Comparison of ENCODE assay signal across 15 mouse cellular contexts in the genomic region with DNA sequence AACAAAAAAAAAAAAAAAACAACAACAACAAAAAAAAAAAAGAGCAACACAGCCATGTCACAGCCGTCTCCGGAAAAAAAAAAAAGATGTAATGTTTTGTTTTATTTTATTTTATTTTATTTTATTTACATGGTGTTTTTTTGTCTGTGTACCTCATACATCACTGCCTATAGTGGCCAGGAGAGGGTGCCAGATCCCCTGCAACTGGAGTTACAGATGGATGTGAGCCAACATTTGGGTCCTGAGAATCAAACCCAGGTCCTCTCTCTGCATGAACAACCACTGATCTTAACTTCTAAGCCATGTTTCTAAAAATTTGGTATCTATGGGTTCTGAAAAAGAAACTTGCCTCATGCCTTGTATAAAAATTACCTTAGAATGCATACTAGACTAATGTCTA. TPM values are rescaled to one million over a fixed set of nuclear protein-coding genes. Genes with fewer than 3 reads are reported as not detected.
DNase-seq lines count a peak whose midpoint lies in the region; ATAC-seq and TF ChIP-seq lines count a peak whose summit lies in the region.
"Had no signal": no experiment of that assay in that cellular context is flagged by ENCODE, and none has a peak within 500 bp of the region (broad histone marks: within the 10 kb centered on the region; RNA-seq: fewer than 3 reads in every experiment).

No protein-coding gene starts in this region.

- H3K9me3 ChIP-seq in liver, postnatal 0 days (ENCODE audit: low read length), result no peaks in the 10 kb centered on the region
- H3K9me3 ChIP-seq: G1E; lung, embryonic 15.5 days had no signal

- no peaks in the 10 kb centered on the region for H3K27me3 ChIP-seq in liver, postnatal 0 days (ENCODE audit: insufficient read depth, low read length)
- H3K27me3 ChIP-seq: lung, embryonic 15.5 days had no signal

- no peak overlapping the region for H3K9ac ChIP-seq in liver, postnatal 0 days (replicated peaks)
- H3K9ac ChIP-seq: lung, embryonic 15.5 days had no signal

- ATAC-seq in liver, postnatal 0 days, result no peak

- no peak overlapping the region for H3K27ac ChIP-seq in liver, postnatal 0 days (ENCODE audit: low read depth)
- H3K27ac ChIP-seq: lung, embryonic 15.5 days had no signal

- intact Hi-C loops in gastrocnemius, postnatal 14 days (cut with DNase I; ENCODE audit: low total_unique reads), result no loop called here

- peak; percentile 44 for TF ChIP-seq CTCF in liver, postnatal 0 days (IDR thresholded peaks at IDR 0.05; ENCODE audit: low read depth)

- 87% methylated on average over 2 of the region's 2 CpGs for WGBS in liver, postnatal 0 days (ENCODE audit: insufficient replicate concordance)

- H3K4me2 ChIP-seq in liver, postnatal 0 days (ENCODE audit: low read depth, low read length), result no peak overlapping the region
- H3K4me2 ChIP-seq: lung, embryonic 15.5 days had no signal

- H3K36me3 ChIP-seq in liver, postnatal 0 days (replicated peaks; ENCODE audit: insufficient read depth, low read length), result no peaks in the 10 kb centered on the region
- H3K36me3 ChIP-seq: G1E; lung, embryonic 15.5 days had no signal

- no peak for TF ChIP-seq EP300 in liver, postnatal 0 days (IDR thresholded peaks at IDR 0.05; ENCODE audit: low read depth)

- H3K4me1 ChIP-seq in liver, postnatal 0 days (ENCODE audit: insufficient read depth), result peaks cover 4% of the 10 kb centered on the region
- H3K4me1 ChIP-seq: lung, embryonic 15.5 days had no signal

- no peak overlapping the region for H3K4me3 ChIP-seq in liver, postnatal 0 days (ENCODE audit: low read depth, low read length)
- H3K4me3 ChIP-seq: erythroblast, embryonic 14.5 days; lung, embryonic 15.5 days had no signal

- peak; percentile 66 for DNase-seq in heart, adult 11 months
- no peak for DNase-seq in heart, postnatal 4 days
- DNase-seq in liver, postnatal 0 days, result no peak
- DNase-seq in liver (no peak), R1 (ENCODE audit: low read depth, low spot score) (peak; percentile 54)
- peak; percentile 59 for DNase-seq in thymus, postnatal 14 days
- no peak for DNase-seq in gastrocnemius, postnatal 10 days
- DNase-seq in gastrocnemius, postnatal 14 days, result no peak
- DNase-seq: heart, postnatal 10 days had no signal

RNA-seq across cellular contexts. Expression of a gene that starts 14.1 kb away (rescaled TPM):
- total RNA-seq in heart, postnatal 4 days (2021), result under 1 TPM in 1 of 2 experiments, not detected in 1; 0.20 TPM
- 0.08 TPM in 1 of 2 replicates, not detected in the other for polyA plus RNA-seq in liver, postnatal 0 days (2015; fragmentation: Nextera tagmentation; extraction: Ambion mirVana)
- total RNA-seq in gastrocnemius, postnatal 10 days (2021), result not detected
- total RNA-seq in gastrocnemius, postnatal 14 days (2021), result under 1 TPM in 1 of 2 experiments, not detected in 1; 0.09 TPM
- total RNA-seq: adrenal gland, postnatal 36 days; gastrocnemius, adult 18-20 months; heart, postnatal 10 days had no signal
- polyA plus RNA-seq: erythroblast, embryonic 14.5 days; G1E had no signal

RNA-seq across cellular contexts. Expression of a gene that starts 43.5 kb away (rescaled TPM):
- total RNA-seq in heart, postnatal 4 days (2021), result under 1 TPM; 0.19 to 0.52 TPM
- 0.49 and 0.56 TPM in 2 replicates for polyA plus RNA-seq in liver, postnatal 0 days (2015; fragmentation: Nextera tagmentation; extraction: Ambion mirVana)
- under 1 TPM in 1 of 2 experiments, not detected in 1; 0.52 TPM for total RNA-seq in gastrocnemius, postnatal 10 days (2021)
- not detected for total RNA-seq in gastrocnemius, postnatal 14 days (2021)
- total RNA-seq: G1E; left cerebral cortex, postnatal 14 days had no signal
- polyA plus RNA-seq: erythroblast, embryonic 14.5 days; G1E had no signal

RNA-seq across cellular contexts. Expression of a gene that starts 53.1 kb away (rescaled TPM):
- total RNA-seq in heart, postnatal 4 days (2021), result 1 to 10 TPM; 2.8 to 3.0 TPM
- polyA plus RNA-seq in liver, postnatal 0 days (2015; fragmentation: Nextera tagmentation; extraction: Ambion mirVana), result 17.8 and 20.0 TPM in 2 replicates
- 1 to 10 TPM in 1 of 2 experiments, under 1 TPM in 1; 0.94 to 1.7 TPM for total RNA-seq in gastrocnemius, postnatal 10 days (2021)
- 1 to 10 TPM in 1 of 2 experiments, under 1 TPM in 1; 1.00 to 1.2 TPM for total RNA-seq in gastrocnemius, postnatal 14 days (2021)

Comparison
In these comparisons a context has a peak if more than half of its experiments do, and no peak if none do; other contexts are left out.
1. DNase-seq: peak in heart, adult 11 months (single experiment), R1 (single experiment) and thymus, postnatal 14 days (single experiment); none in heart, postnatal 4 days (single experiment), liver, postnatal 0 days (single experiment), liver (single experiment), gastrocnemius, postnatal 10 days (single experiment) and gastrocnemius, postnatal 14 days (single experiment).